Mouse (Mus musculus) stomach, postnatal 0 days (tissue): ENCODE data around the gene 1700017B05Rik.

Experiments
- CTCF ChIP-seq: IDR thresholded peaks from 2 replicates; pipeline ENCODE4 v1.5.1; 2016; ENCODE audit warnings: antibody characterized with exemption, low read depth, mild to moderate bottlenecking, moderate library complexity
- EP300 ChIP-seq: optimal IDR thresholded peaks from 2 replicates; pipeline ENCODE3; 2016; ENCODE audit warnings: antibody characterized with exemption

DNA sequence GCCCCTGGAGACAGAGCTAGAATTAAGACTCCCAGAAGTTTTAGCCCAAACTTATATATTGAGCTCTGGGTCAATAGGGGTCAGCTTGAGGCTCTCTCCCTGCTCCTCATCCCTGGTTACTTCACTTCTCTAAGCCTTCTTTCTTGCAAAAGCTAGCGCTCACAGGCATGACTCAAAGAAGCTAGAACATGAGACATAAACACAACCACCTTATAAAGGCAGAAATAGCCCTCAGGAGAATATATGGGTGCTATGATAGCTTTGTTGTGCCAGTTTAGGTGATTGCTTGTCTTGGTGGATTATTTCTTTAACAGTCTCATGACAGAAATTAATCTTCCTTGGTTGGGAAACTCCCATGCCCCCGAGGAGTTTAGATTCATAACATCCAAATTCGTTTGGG lies 32.5 kb upstream of the 1700017B05Rik start:
- TF ChIP-seq CTCF (no peak), EP300 (no peak)
